Mouse (Mus musculus) CH12.LX (cell line): Measurements from ENCODE around the gene Ctnnd2. TPM values are rescaled to one million over a fixed set of nuclear protein-coding genes. Genes with fewer than 3 reads are reported as not detected.

Source experiments
- DNase-seq: peaks from one replicate; pipeline ENCODE4 v3.0.0-alpha.2; 2013; ENCODE audit errors: extremely low read depth
- H3K27ac ChIP-seq: 2 replicates; pipeline ENCODE4 v1.5.1; 2012; ENCODE audit warnings: low read depth, mild to moderate bottlenecking, control low read depth, moderate library complexity; ENCODE audit not compliant: insufficient read depth
- H3K27me3 ChIP-seq: replicated peaks from 2 replicates; pipeline ENCODE3; 2012; ENCODE audit warnings: inconsistent platforms
- H3K36me3 ChIP-seq, 2 experiments: replicated peaks in 1 of 2; 2 replicates each; pipeline versions ENCODE3 to v1.6.1; 2012; ENCODE audit warnings: inconsistent platforms in 1 of 2, low read length in 1 of 2, mild to moderate bottlenecking in 1 of 2, mixed read lengths in 1 of 2, moderate library complexity in 1 of 2; ENCODE audit not compliant: control insufficient read depth in 1 of 2, insufficient read depth in 1 of 2
- H3K4me1 ChIP-seq, 2 experiments: 2 replicates each; pipeline ENCODE4 v1.6.1; 2012; ENCODE audit warnings: inconsistent platforms in 1 of 2, moderate library complexity in 1 of 2; ENCODE audit not compliant: insufficient read depth in 2 of 2, control insufficient read depth in 1 of 2
- H3K4me2 ChIP-seq: 2 replicates; pipeline ENCODE4 v1.6.1; 2012; ENCODE audit warnings: low read depth, mild to moderate bottlenecking, control low read depth; ENCODE audit not compliant: poor library complexity, insufficient read depth, severe bottlenecking
- H3K4me3 ChIP-seq, 3 experiments: fragments of 150-350 bp in 1 of 3; sonication (generic) in 1 of 3; replicated peaks in 1 of 3; 2 replicates each; pipeline versions ENCODE3 to v1.5.1; 2011 to 2012; ENCODE audit warnings: low read depth in 2 of 3, low read length in 2 of 3, mild to moderate bottlenecking in 2 of 3, moderate library complexity in 2 of 3, control low read depth in 1 of 3, improper control_type of control experiment in 1 of 3, inconsistent platforms in 1 of 3, mixed read lengths in 1 of 3; ENCODE audit not compliant: poor library complexity in 1 of 3
- H3K79me2 ChIP-seq: replicated peaks from 2 replicates; pipeline ENCODE4 v1.6.1; 2012; ENCODE audit warnings: mild to moderate bottlenecking, moderate library complexity; ENCODE audit not compliant: control insufficient read depth, poor library complexity, insufficient read depth, severe bottlenecking; ENCODE audit errors: extremely low read depth
- H3K9ac ChIP-seq: 2 replicates; pipeline ENCODE4 v1.6.1; 2012; ENCODE audit warnings: low read depth, mild to moderate bottlenecking, control low read depth, moderate library complexity; ENCODE audit not compliant: insufficient read depth
- H3K9me3 ChIP-seq: replicated peaks from 2 replicates; pipeline ENCODE3; 2012; ENCODE audit warnings: low read length, inconsistent platforms, mixed read lengths
- CHD2 ChIP-seq: IDR thresholded peaks from 2 replicates; pipeline ENCODE4 v1.6.1; 2011; ENCODE audit warnings: low read length, improper control_type of control experiment
- E2F4 ChIP-seq: IDR thresholded peaks from 2 replicates; pipeline ENCODE4 v1.6.1; 2011; ENCODE audit warnings: low read depth, low read length, improper control_type of control experiment; ENCODE audit not compliant: insufficient replicate concordance
- GABPA ChIP-seq: IDR thresholded peaks from 2 replicates; pipeline ENCODE4 v1.6.1; 2012; ENCODE audit warnings: low read depth, low read length, improper control_type of control experiment, inconsistent platforms; ENCODE audit not compliant: insufficient replicate concordance
- HCFC1 ChIP-seq: IDR thresholded peaks from 2 replicates; pipeline ENCODE4 v1.6.1; 2012; ENCODE audit warnings: low read depth, mild to moderate bottlenecking, inconsistent platforms, low read length, improper control_type of control experiment
- JUN ChIP-seq: IDR thresholded peaks from 2 replicates; pipeline ENCODE4 v1.6.1; 2011; ENCODE audit warnings: low read depth, mild to moderate bottlenecking, low read length, improper control_type of control experiment, moderate library complexity; ENCODE audit not compliant: insufficient read depth
- MAFK ChIP-seq: IDR thresholded peaks from 2 replicates; pipeline ENCODE4 v1.6.1; 2011; ENCODE audit warnings: low read length, improper control_type of control experiment; ENCODE audit not compliant: insufficient replicate concordance
- MEF2A ChIP-seq: IDR thresholded peaks from 2 replicates; pipeline ENCODE4 v1.6.1; 2014; ENCODE audit warnings: low read depth, mild to moderate bottlenecking, inconsistent platforms, low read length, improper control_type of control experiment, borderline replicate concordance
- MXI1 ChIP-seq: IDR thresholded peaks from 2 replicates; pipeline ENCODE4 v1.6.1; 2011; ENCODE audit warnings: mild to moderate bottlenecking, low read depth, low read length, improper control_type of control experiment
- PAX5 ChIP-seq: IDR thresholded peaks from 2 replicates; pipeline ENCODE4 v1.6.1; 2012; ENCODE audit warnings: low read length, inconsistent platforms, mixed read lengths
- POLR2A ChIP-seq: IDR thresholded peaks from 2 replicates; pipeline ENCODE4 v1.6.1; 2011; ENCODE audit warnings: low read depth, mild to moderate bottlenecking, improper control_type of control experiment, low read length
- POLR2AphosphoS2 ChIP-seq: IDR thresholded peaks from 2 replicates; pipeline ENCODE4 v1.6.1; 2011; ENCODE audit warnings: low read depth, low read length, improper control_type of control experiment
- RAD21 ChIP-seq: IDR thresholded peaks from 2 replicates; pipeline ENCODE4 v1.6.1; 2011; ENCODE audit warnings: low read depth, mild to moderate bottlenecking, low read length, improper control_type of control experiment, moderate library complexity
- SIN3A ChIP-seq: IDR thresholded peaks from 2 replicates; pipeline ENCODE4 v1.6.1; 2012; ENCODE audit warnings: low read length, improper control_type of control experiment, inconsistent platforms
- TBP ChIP-seq: conservative IDR thresholded peaks from 2 replicates; pipeline ENCODE4 v1.6.1; 2011; ENCODE audit warnings: low read depth, low read length, improper control_type of control experiment
- UBTF ChIP-seq: IDR thresholded peaks from 2 replicates; pipeline ENCODE4 v1.6.1; 2012; ENCODE audit warnings: low read depth, mild to moderate bottlenecking, inconsistent platforms, low read length, improper control_type of control experiment, moderate library complexity
- USF2 ChIP-seq: conservative IDR thresholded peaks from 2 replicates; pipeline ENCODE4 v1.6.1; 2011; ENCODE audit warnings: low read depth, low read length, improper control_type of control experiment
- ZC3H11A ChIP-seq: IDR thresholded peaks from 2 replicates; pipeline ENCODE4 v1.6.1; 2012; ENCODE audit warnings: low read depth, mild to moderate bottlenecking, inconsistent platforms, low read length, improper control_type of control experiment
- ZKSCAN1 ChIP-seq: IDR thresholded peaks from 2 replicates; pipeline ENCODE4 v1.6.1; 2012; ENCODE audit warnings: low read depth, inconsistent platforms, low read length, improper control_type of control experiment, borderline replicate concordance
- ZMIZ1 ChIP-seq: IDR thresholded peaks from 2 replicates; pipeline ENCODE4 v1.6.1; 2012; ENCODE audit warnings: low read depth, mild to moderate bottlenecking, inconsistent platforms, low read length, improper control_type of control experiment
- dilution Hi-C: fragments of 300-500 bp; cut with MboI; formaldehyde crosslinking; loops from 2 replicates; pipeline ENCODE4 v1.14.3; 2020; ENCODE audit warnings: low sequenced_read_pairs; ENCODE audit not compliant: extremely low pct_unique_long_range_greater_than_20kb, extremely low pct_ligation_motif_present
- in situ Hi-C: fragments of 300-500 bp; cut with MboI; formaldehyde crosslinking; loops from 3 replicates; pipeline ENCODE4 v1.14.3; 2019; ENCODE audit warnings: low sequenced_read_pairs, low pct_ligation_motif_present, low pct_unique_long_range_greater_than_20kb, mixed read lengths
- polyA plus RNA-seq: library from polyadenylated mRNA; unstranded; fragments of >175 nt; gene quantifications from 2 replicates; pipeline ENCODE4 v1.2.1, GENCODE M21; 2012; ENCODE audit warnings: low read depth; ENCODE audit not compliant: insufficient read length
- total RNA-seq, 2 experiments: library from RNA; depleted of rRNA; stranded (reverse); fragments of 300-350 nt in 1 of 2; fragments of >200 nt in 1 of 2; gene quantifications; 2 replicates each; pipeline ENCODE4 v1.2.3; 2012 to 2014

The Ctnnd2 gene
- total and polyA plus RNA-seq, 3 experiments, result 0.23 TPM; not detected in 2

DNA sequence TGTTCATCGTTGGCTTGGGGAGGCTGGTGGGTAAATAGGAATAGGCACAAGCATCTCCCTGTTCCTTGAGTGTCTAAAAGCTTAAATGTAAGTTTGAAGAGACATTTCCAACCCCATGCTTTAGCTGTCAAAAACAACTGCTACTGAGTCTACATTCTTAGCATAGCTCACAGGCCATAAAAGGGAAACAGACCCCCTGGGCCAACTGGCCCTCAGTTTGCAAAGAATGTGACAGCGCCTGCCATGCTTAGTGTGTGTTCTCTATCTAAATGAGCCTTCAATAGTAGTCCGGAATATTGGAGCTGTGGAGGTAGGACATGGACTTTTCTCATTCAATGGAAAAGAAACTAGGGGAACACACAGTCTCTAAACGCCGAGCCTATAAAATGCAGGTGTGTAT lies 390.0 kb downstream of the Ctnnd2 start:
- Histone ChIP-seq H3K27me3 (no peaks in the 10 kb centered on the region), H3K36me3 (no peaks in the 10 kb centered on the region), H3K9me3 (no peaks in the 10 kb centered on the region), H3K4me2 (no peak overlapping the region), H3K79me2 (no peaks in the 10 kb centered on the region), H3K27ac (no peak overlapping the region), H3K9ac (no peak overlapping the region), H3K4me3 (no peak overlapping the region), H3K4me1 (peaks cover 0 to 6% of the 10 kb centered on the region in 2 experiments; a peak in 2 of 4 replicates)
- in situ Hi-C loops, result no loop called here
- DNase-seq, result no peak
- no peak for TF ChIP-seq TBP
- no peak for TF ChIP-seq USF2
- TF ChIP-seq RAD21, result no peak
- TF ChIP-seq JUN, result no peak
- no peak for TF ChIP-seq UBTF
- no peak for TF ChIP-seq HCFC1
- TF ChIP-seq PAX5, result no peak
- no peak for TF ChIP-seq SIN3A
- dilution Hi-C loops, result no loop called here

DNA sequence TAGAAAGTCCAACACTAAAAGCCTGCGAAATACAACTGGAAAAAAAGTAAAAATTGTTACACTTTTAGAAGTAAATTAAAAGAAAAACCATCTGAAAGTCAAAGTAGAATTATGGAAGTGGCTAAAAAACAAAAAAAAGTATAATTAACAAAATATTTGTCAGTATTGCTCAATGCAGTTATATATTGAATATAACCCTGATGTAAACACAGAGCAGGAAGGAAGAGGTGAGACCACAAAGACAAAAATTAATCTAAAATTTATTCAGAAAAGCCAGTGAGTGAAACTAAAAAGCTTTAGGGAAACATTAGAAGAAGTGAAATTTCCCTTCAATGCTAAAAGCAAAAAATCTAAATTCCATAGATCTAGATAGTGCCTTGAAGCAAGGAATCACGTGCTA lies 392.2 kb downstream of the Ctnnd2 start:
- no peak for DNase-seq
- no peaks in the 10 kb centered on the region for H3K4me1 ChIP-seq
- no peak overlapping the region for H3K27ac ChIP-seq
- in situ Hi-C loops (no loop called here), dilution Hi-C loops (no loop called here)
- H3K36me3 ChIP-seq, result no peaks in the 10 kb centered on the region
- H3K27me3 ChIP-seq, result no peaks in the 10 kb centered on the region
- no peak overlapping the region for H3K4me2 ChIP-seq
- no peak for TF ChIP-seq MXI1
- H3K9ac ChIP-seq, result no peak overlapping the region
- no peak overlapping the region for H3K4me3 ChIP-seq
- H3K9me3 ChIP-seq, result no peaks in the 10 kb centered on the region
- H3K79me2 ChIP-seq, result no peaks in the 10 kb centered on the region

DNA sequence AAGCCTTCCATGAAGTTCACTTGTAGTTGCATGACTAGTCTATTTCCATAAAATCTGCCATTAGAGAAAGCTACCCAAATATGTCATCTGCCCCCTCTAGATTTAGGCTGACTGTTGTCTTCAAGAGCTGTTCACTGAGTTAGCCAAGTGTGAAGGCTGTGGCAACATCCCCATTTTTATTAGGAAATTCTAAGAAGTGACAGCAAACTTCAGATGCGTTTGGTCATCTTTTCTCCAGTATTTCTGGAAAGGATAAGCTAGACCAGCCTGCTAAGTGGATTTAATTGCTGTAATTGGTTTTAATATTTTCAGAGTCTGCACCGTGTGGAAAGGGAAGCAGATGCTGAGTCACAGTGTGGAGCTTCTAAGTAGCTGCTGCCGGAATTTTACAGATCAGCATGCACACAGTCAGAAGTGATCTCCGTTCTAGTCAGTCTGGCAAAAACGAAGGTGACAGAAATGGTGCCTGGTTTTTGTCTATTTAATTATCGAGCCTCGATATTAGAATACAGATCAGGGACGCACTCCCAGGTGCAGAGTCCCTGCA lies 397.9 kb downstream of the Ctnnd2 start:
- H3K27ac ChIP-seq, result no peak overlapping the region
- DNase-seq, result no peak
- no peak for TF ChIP-seq GABPA
- TF ChIP-seq MAFK, result no peak
- TF ChIP-seq E2F4, result no peak
- no peak for TF ChIP-seq ZKSCAN1
- TF ChIP-seq POLR2A, result no peak
- TF ChIP-seq SIN3A, result no peak
- TF ChIP-seq CHD2, result no peak
- no peak for TF ChIP-seq ZMIZ1
- TF ChIP-seq ZC3H11A, result no peak
- TF ChIP-seq POLR2AphosphoS2, result no peak
- TF ChIP-seq MEF2A, result no peak
- H3K36me3 ChIP-seq, result no peaks in the 10 kb centered on the region
- peaks cover 0 to 8% of the 10 kb centered on the region in 2 experiments; a peak in 2 of 4 replicates for H3K4me1 ChIP-seq
- H3K9ac ChIP-seq, result no peak overlapping the region
- H3K9me3 ChIP-seq, result no peaks in the 10 kb centered on the region
- H3K79me2 ChIP-seq, result no peaks in the 10 kb centered on the region
- H3K4me3 ChIP-seq, result no peak overlapping the region
- dilution Hi-C loops (no loop called here), in situ Hi-C loops (no loop called here)
- no peak overlapping the region for H3K4me2 ChIP-seq
- no peaks in the 10 kb centered on the region for H3K27me3 ChIP-seq
